Mouse (Mus musculus): ENCODE results near the gene Lmnb2. TPM values are rescaled to one million over a fixed set of nuclear protein-coding genes. Genes with fewer than 3 reads are reported as not detected.

Lmnb2 gene
- polyA plus RNA-seq, 1 experiment from 2014 or later, result 84.7 TPM

GRCm38 (mm10) chr10:80915260-80915659, 2.8 kb downstream of the Lmnb2 start:
- peaks cover 62% of the 10 kb centered on the region for H3K36me3 ChIP-seq
- no peak for DNase-seq (ENCODE audit: low spot score)

GRCm38 (mm10) chr10:80914253-80914656, 3.8 kb downstream of the Lmnb2 start:
- 95% methylated on average over 5 of the region's 5 CpGs for WGBS
- H3K4me1 ChIP-seq, result peaks cover 30% of the 10 kb centered on the region
- DNase-seq (ENCODE audit: low spot score), result no peak
- H3K27me3 ChIP-seq (ENCODE audit: low read depth, poor library complexity, severe bottlenecking), result 0 out of 2 replicates have a peak, but pooled peaks cover 2% of the 10 kb centered on the region
- H3K9me3 ChIP-seq (replicated peaks), result no peaks in the 10 kb centered on the region
- H3K36me3 ChIP-seq, result peaks cover 72% of the 10 kb centered on the region
- no peak overlapping the region for H3K4me3 ChIP-seq
- H3K27ac ChIP-seq (replicated peaks), result no peak overlapping the region

More at GRCm38 (mm10) chr10:80915260-80915659, 2.8 kb downstream of the Lmnb2 start:
- Histone ChIP-seq H3K27ac (replicated peaks) (no peak overlapping the region), H3K27me3 (ENCODE audit: low read depth, poor library complexity, severe bottlenecking) (0 out of 2 replicates have a peak, but pooled peaks cover 3% of the 10 kb centered on the region), H3K4me1 (peaks cover 30% of the 10 kb centered on the region), H3K9me3 (replicated peaks) (no peaks in the 10 kb centered on the region), H3K4me3 (no peak overlapping the region)
- 90% methylated on average over 2 of the region's 2 CpGs for WGBS

- Histone ChIP-seq H3K4me1 (peaks cover 29% of the 10 kb centered on the region), H3K4me3 (no peak overlapping the region), H3K27ac (replicated peaks) (no peak overlapping the region), H3K36me3 (peaks cover 80% of the 10 kb centered on the region), H3K9me3 (replicated peaks) (no peaks in the 10 kb centered on the region), H3K27me3 (ENCODE audit: low read depth, poor library complexity, severe bottlenecking) (no peaks in the 10 kb centered on the region)
- 90% methylated on average over 7 of the region's 8 CpGs for WGBS
- no peak for DNase-seq (ENCODE audit: low spot score)
These were observed 4.6 kb downstream of the Lmnb2 start for GRCm38 (mm10) chr10:80913364-80914011.

GRCm38 (mm10) chr10:80911891-80912290, 6.2 kb downstream of the Lmnb2 start:
- H3K27me3 ChIP-seq (ENCODE audit: low read depth, poor library complexity, severe bottlenecking), result no peaks in the 10 kb centered on the region
- no peak for DNase-seq (ENCODE audit: low spot score)
- peaks cover 95% of the 10 kb centered on the region for H3K36me3 ChIP-seq
- peaks cover 16% of the 10 kb centered on the region for H3K4me1 ChIP-seq
- H3K9me3 ChIP-seq (replicated peaks), result no peaks in the 10 kb centered on the region
- H3K4me3 ChIP-seq, result no peak overlapping the region
- H3K27ac ChIP-seq (replicated peaks), result no peak overlapping the region

GRCm38 (mm10) chr10:80911354-80911753, 6.7 kb downstream of the Lmnb2 start:
- DNase-seq (ENCODE audit: low spot score), result no peak
- 92% methylated on average over 4 of the region's 4 CpGs for WGBS
- peaks cover 98% of the 10 kb centered on the region for H3K36me3 ChIP-seq
- H3K27ac ChIP-seq (replicated peaks), result no peak overlapping the region
- H3K4me3 ChIP-seq, result no peak overlapping the region
- peaks cover 11% of the 10 kb centered on the region for H3K4me1 ChIP-seq
- no peaks in the 10 kb centered on the region for H3K27me3 ChIP-seq (ENCODE audit: low read depth, poor library complexity, severe bottlenecking)
- H3K9me3 ChIP-seq (replicated peaks), result no peaks in the 10 kb centered on the region

- WGBS, result 94% methylated on average over 22 of the region's 22 CpGs
- Histone ChIP-seq H3K4me1 (no peaks in the 10 kb centered on the region), H3K36me3 (peaks cover 98% of the 10 kb centered on the region), H3K4me3 (no peak overlapping the region), H3K9me3 (replicated peaks) (no peaks in the 10 kb centered on the region), H3K27ac (replicated peaks) (no peak overlapping the region), H3K27me3 (ENCODE audit: low read depth, poor library complexity, severe bottlenecking) (no peaks in the 10 kb centered on the region)
- no peak for DNase-seq (ENCODE audit: low spot score)
These were observed 8.5 kb downstream of the Lmnb2 start for GRCm38 (mm10) chr10:80909375-80910162.

- 96% methylated on average over 11 of the region's 11 CpGs for WGBS
- H3K9me3 ChIP-seq (replicated peaks), result no peaks in the 10 kb centered on the region
- no peak overlapping the region for H3K27ac ChIP-seq (replicated peaks)
- H3K36me3 ChIP-seq, result peaks cover 85% of the 10 kb centered on the region
- peaks cover 10% of the 10 kb centered on the region for H3K4me1 ChIP-seq
- no peak for DNase-seq (ENCODE audit: low spot score)
- no peaks in the 10 kb centered on the region for H3K27me3 ChIP-seq (ENCODE audit: low read depth, poor library complexity, severe bottlenecking)
- no peak overlapping the region for H3K4me3 ChIP-seq
These were observed 13.3 kb downstream of the Lmnb2 start for GRCm38 (mm10) chr10:80904709-80905108.

- H3K36me3 ChIP-seq, result peaks cover 85% of the 10 kb centered on the region
- no peak overlapping the region for H3K27ac ChIP-seq (replicated peaks)
- no peaks in the 10 kb centered on the region for H3K9me3 ChIP-seq (replicated peaks)
- peaks cover 16% of the 10 kb centered on the region for H3K4me1 ChIP-seq
- WGBS, result 90% methylated on average over 28 of the region's 28 CpGs
- no peak overlapping the region for H3K4me3 ChIP-seq
- no peaks in the 10 kb centered on the region for H3K27me3 ChIP-seq (ENCODE audit: low read depth, poor library complexity, severe bottlenecking)
- DNase-seq (ENCODE audit: low spot score), result no peak
These were observed 13.9 kb downstream of the Lmnb2 start for GRCm38 (mm10) chr10:80904004-80904693.

GRCm38 (mm10) chr10:80903282-80903681, 14.8 kb downstream of the Lmnb2 start:
- Histone ChIP-seq H3K4me1 (peaks cover 24% of the 10 kb centered on the region), H3K27me3 (ENCODE audit: low read depth, poor library complexity, severe bottlenecking) (no peaks in the 10 kb centered on the region), H3K4me3 (0 out of 2 replicates have a peak overlapping the region, but pooled peaks have one; percentile 18), H3K27ac (replicated peaks) (no peak overlapping the region), H3K9me3 (replicated peaks) (no peaks in the 10 kb centered on the region), H3K36me3 (peaks cover 85% of the 10 kb centered on the region)
- WGBS, result 92% methylated on average over 10 of the region's 10 CpGs
- no peak for DNase-seq (ENCODE audit: low spot score)

GRCm38 (mm10) chr10:80902273-80902940, 15.6 kb downstream of the Lmnb2 start:
- H3K9me3 ChIP-seq (replicated peaks), result no peaks in the 10 kb centered on the region
- peaks cover 32% of the 10 kb centered on the region for H3K4me1 ChIP-seq
- H3K27ac ChIP-seq (replicated peaks), result no peak overlapping the region
- H3K27me3 ChIP-seq (ENCODE audit: low read depth, poor library complexity, severe bottlenecking), result no peaks in the 10 kb centered on the region
- DNase-seq (ENCODE audit: low spot score), result no peak
- H3K4me3 ChIP-seq, result no peak overlapping the region
- WGBS, result 94% methylated on average over 9 of the region's 9 CpGs
- H3K36me3 ChIP-seq, result peaks cover 85% of the 10 kb centered on the region

- DNase-seq (ENCODE audit: low spot score), result no peak
- H3K36me3 ChIP-seq, result peaks cover 80% of the 10 kb centered on the region
- H3K4me1 ChIP-seq, result peaks cover 36% of the 10 kb centered on the region
- H3K27me3 ChIP-seq (ENCODE audit: low read depth, poor library complexity, severe bottlenecking), result no peaks in the 10 kb centered on the region
- WGBS, result 85% methylated on average over 19 of the region's 19 CpGs
- H3K4me3 ChIP-seq, result peak overlapping the region; percentile 95; the same call in 1 of the 2 replicates
- H3K27ac ChIP-seq (replicated peaks), result peak overlapping the region; percentile 70
- H3K9me3 ChIP-seq (replicated peaks), result no peaks in the 10 kb centered on the region
These were observed 16.4 kb downstream of the Lmnb2 start for GRCm38 (mm10) chr10:80901409-80902272.

Data from midbrain, embryonic 10.5 days (tissue).